Mouse (Mus musculus) B cell, adult 67 days (primary cell): ENCODE measurements around the gene Cd9. TPM values are rescaled to one million over a fixed set of nuclear protein-coding genes. Genes with fewer than 3 reads are reported as not detected.

ENCODE experiments used
- total RNA-seq, 2 experiments: library from RNA; stranded (reverse); gene quantifications; 4 replicates each; pipeline ENCODE4 v1.2.4; 2023

Gene Cd9
- total RNA-seq = 10 to 100 TPM; 16.6 to 19.5 TPM

DNA sequence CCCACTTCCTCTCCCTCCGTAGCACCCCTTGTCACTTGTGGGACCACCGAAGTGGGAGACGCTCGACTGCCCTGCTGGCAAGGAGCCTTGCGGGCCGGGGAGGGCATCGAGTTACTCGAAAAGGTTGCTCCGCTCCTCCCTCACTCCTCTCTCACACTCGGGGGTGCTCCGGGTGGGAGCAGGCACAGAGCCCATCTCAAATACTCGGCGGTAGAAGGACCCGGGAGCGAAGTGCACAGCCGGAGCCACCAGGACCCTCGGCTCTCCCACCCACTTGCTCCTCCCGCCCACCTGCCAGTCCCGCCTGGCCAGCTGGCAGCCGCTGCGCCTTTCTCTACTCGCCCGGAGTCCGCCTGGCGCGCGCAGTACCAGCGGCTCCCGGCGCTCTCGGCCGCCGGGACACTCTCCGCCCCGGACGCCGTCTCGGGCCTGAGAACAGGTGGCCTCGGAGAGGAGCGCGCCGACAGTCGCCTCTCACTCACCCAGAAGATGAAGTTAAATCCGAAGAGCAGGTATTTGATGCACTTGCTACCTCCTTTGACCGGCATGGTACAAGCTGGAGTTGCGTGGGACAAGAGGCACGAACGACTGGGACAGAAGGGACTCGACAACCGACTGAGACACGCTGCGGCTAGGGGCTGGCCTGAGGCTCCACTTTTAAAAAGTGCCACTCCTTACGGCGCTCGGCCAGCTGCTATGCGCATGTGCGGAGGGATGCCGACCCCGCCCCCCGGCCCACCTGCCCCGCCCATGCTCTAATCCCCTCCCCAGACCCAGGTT, at the start of gene Cd9:
Gene Cd9 (minus strand): TSS at position 700 of the 780 bp plus-strand sequence.

Other genes with a start within 250 kb of the Cd9 start
- gene Tuba3a, start 208.7 kb downstream of the Cd9 start, total RNA-seq = not detected
- under 1 TPM in 1 of 2 experiments, not detected in 1; 0.99 TPM for gene Ltbr, start 180.9 kb downstream of the Cd9 start, total RNA-seq
- not detected for gene Scnn1a, start 174.1 kb downstream of the Cd9 start, total RNA-seq
- gene Tnfrsf1a, start 145.4 kb downstream of the Cd9 start, total RNA-seq = 1 to 10 TPM; 1.1 to 1.2 TPM
- not detected for gene Plekhg6, start 114.0 kb downstream of the Cd9 start, total RNA-seq
- under 1 TPM; 0.18 to 0.23 TPM for gene Vwf, start 52.0 kb upstream of the Cd9 start, total RNA-seq
- not detected for gene Ano2, start 195.6 kb upstream of the Cd9 start, total RNA-seq